Mouse (Mus musculus) cerebellum, adult (tissue): ENCODE measurements around the gene Arid3b.

ENCODE experiments used
- ATAC-seq: cut with Nextera tagmentation; 2 replicates; pipeline ENCODE4 v1.9.2; 2017; ENCODE audit warnings: mild to moderate bottlenecking, moderate library complexity, mixed read lengths; ENCODE audit not compliant: insufficient number of reproducible peaks, low FRiP score, low TSS enrichment

The Arid3b gene

GRCm38 (mm10) chr9:57831267-57832082 is 5.1 kb downstream of the Arid3b start:
- ATAC-seq, result no peak

- no peak for ATAC-seq
These were observed 6.6 kb downstream of the Arid3b start for GRCm38 (mm10) chr9:57829812-57830557.

GRCm38 (mm10) chr9:57823397-57823796 is 13.2 kb downstream of the Arid3b start:
- no peak for ATAC-seq

- ATAC-seq, result no peak
These were observed 13.8 kb downstream of the Arid3b start for GRCm38 (mm10) chr9:57822812-57823211.

GRCm38 (mm10) chr9:57820186-57821080 is 16.2 kb downstream of the Arid3b start:
- no peak for ATAC-seq

GRCm38 (mm10) chr9:57817220-57817667 is 19.3 kb downstream of the Arid3b start:
- no peak for ATAC-seq

- ATAC-seq, result no peak
These were observed 21.7 kb downstream of the Arid3b start for GRCm38 (mm10) chr9:57814866-57815265.

GRCm38 (mm10) chr9:57814014-57814413 is 22.6 kb downstream of the Arid3b start:
- ATAC-seq, result no peak

GRCm38 (mm10) chr9:57811793-57812733 is 24.5 kb downstream of the Arid3b start:
- ATAC-seq, result no peak

GRCm38 (mm10) chr9:57810691-57811090 is 25.9 kb downstream of the Arid3b start:
- ATAC-seq, result no peak

GRCm38 (mm10) chr9:57808771-57809310 is 27.8 kb downstream of the Arid3b start:
- ATAC-seq, result no peak

- ATAC-seq, result no peak
These were observed 29.4 kb downstream of the Arid3b start for GRCm38 (mm10) chr9:57807174-57807651.

- no peak for ATAC-seq
These were observed 30.5 kb downstream of the Arid3b start for GRCm38 (mm10) chr9:57806066-57806481.

- ATAC-seq, result no peak
These were observed 31.4 kb downstream of the Arid3b start for GRCm38 (mm10) chr9:57805087-57805737.

GRCm38 (mm10) chr9:57803839-57804238 is 32.8 kb downstream of the Arid3b start:
- no peak for ATAC-seq

GRCm38 (mm10) chr9:57803047-57803446 is 33.5 kb downstream of the Arid3b start:
- no peak for ATAC-seq

GRCm38 (mm10) chr9:57800325-57800975 is 36.1 kb downstream of the Arid3b start:
- no peak for ATAC-seq

- ATAC-seq, result no peak
These were observed 37.8 kb downstream of the Arid3b start for GRCm38 (mm10) chr9:57798725-57799253.
